Mouse (Mus musculus) frontal cortex, postnatal 14 days (tissue): ENCODE measurements around the gene Alg14.

Experiments used
- DNase-seq, 2 experiments: peaks; one replicate each; pipeline ENCODE4 v3.0.0; 2022; ENCODE audit warnings: low spot score in 2 of 2

The Alg14 gene

DNA sequence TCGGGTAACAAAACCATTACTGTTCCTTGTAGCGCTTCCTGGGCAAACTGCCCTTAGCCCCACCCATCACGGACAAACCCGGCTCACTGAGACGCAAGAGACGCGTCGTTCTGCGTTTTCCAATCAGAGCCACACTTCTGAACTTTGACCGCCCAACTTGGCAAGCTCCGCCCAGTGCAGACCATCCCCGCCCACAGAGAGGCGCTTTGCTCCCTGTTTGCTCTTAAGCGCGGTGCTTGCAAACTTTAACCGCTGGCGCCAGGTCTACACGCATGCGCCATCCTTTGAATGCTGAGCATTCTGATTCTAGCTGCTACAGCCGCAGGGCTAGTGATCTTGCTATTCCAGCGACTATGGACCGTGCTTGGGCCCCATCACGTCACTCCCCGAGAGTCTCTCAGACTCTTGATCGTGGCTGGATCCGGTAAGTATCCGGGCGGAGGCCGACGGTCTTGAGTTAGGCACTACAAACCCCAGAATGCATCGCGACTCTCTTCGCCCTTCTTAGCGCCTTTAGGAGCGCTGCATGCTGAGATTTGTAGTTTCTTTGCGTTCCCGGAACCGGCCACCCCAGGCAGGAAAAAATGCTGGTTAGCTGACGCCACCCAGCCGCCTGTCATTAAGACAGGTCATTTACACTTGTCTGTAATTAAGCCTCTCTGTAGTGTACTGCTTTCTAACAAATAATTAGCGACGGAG lies at the start of gene Alg14:
Alg14 (plus strand) TSS at position 214 of the 699 bp plus-strand sequence.
- peak; percentile 95 to 96 for DNase-seq

DNA sequence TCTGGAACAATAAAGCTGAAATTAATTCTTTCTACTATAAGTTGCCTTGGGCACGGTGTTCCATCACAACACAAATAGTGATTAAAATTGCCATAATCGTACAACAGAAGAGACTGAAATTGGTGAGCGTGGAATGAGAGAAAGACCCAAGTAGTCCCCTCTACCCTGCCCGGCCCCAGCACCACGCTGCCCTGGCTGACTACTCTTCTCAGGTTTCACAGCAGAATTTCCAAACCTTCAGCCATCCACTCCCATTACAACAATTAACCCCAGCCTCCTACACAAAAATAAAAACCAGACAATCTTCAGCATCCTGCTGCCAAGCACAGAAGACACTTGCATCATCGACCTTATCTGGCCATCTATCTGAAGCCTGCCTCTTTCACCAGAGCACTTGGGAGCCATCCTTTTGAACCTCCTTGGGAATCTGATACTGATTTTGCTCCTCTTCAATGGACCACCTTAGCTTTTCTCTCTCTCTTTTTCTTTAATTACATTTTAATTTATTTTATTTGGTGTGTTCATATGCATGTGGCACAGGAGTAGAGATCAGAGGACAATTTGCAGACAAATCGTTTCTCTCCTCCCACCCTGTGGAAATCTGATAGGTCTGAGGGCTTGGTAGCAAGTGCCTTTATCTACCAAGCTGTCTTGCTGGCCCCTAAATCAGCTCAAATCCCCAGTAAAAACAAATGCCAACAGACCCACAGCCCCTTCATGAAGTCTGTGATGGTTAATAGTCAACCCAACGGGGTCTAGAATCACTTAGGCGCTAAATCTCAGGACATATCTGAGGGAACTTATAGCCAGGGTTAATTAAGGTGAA lies 49.2 kb upstream of the Alg14 start:
- no peak for DNase-seq

DNA sequence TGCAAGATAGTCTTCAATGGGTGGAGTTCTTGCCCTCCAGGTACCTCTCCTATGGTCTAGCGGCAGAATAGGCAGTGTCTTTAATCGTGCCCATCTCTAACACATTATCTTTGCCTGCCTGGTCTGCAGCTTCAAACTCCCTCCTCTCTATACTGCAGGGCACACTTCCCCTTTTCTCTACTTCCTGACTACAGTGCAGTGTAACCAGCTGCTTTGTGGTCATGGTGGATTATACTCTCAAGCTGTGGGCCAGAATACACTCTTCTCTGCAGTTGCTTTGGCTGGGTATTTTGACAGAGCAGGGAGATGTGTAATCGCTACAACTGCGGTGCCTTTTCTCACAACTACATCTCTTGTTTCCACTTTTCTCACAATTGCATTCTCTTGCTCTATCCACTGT lies 48.6 kb upstream of the Alg14 start:
- DNase-seq: no peak

DNA sequence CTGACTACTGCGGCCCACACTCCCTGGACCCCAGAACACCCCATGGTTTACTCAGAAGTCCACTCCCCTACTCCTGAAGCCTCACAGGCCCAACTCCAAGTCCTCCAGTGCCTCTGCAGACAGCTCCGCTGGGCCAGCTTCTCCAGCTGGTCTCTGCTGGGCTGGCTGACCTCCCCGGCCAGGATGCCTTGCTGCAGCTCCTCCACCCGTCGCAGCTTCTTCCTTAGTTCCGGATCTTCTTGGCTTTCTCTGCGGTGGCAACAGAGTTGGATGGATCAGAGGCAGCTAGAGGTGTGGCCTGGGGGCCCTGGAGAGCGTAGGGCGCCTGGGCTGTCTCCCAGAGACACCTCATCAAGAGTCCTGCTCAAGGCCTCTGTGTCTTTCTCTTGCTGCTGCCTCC lies 41.5 kb upstream of the Alg14 start:
- DNase-seq: no peak

DNA sequence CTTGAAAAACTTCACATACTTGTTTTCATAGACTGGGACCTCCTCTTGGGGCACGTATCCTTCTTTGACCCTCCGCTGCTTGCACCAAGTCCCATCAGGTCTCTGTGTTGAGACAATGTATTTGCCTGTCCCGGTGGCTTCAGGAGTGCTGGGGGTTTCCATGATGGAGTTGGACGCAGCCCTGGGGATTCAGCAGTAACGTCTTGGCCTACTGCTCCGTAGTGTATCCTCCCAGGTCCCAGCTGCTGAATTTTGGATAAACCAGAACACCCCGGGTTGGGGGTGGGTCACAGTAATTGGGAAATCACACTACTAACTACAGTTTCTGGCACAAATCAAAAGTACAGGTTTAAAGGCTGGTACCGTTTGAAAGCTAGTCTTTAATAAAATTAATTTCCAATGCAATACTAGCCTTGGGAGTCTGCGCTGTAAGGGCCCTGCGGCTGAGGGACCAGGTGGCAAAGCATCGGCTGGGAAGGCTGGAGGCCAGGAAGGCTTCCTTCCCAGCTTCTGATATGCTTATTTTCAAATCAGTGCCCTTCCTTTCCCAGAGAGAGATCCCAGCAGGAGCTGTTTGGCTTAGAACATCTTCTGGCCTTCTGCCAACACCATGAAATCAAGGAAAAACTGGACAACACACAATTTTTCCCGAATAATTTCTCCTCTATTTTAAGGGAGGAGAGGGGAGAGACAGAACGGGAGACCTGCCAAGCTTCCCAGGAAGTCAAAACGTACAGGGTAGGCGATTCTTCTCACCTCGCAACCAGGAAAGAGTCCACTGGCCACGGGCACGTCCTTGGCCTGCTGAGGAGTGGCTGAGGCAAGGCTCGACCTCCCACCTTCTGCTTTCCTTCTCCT lies 40.8 kb upstream of the Alg14 start:
- no peak for DNase-seq

DNA sequence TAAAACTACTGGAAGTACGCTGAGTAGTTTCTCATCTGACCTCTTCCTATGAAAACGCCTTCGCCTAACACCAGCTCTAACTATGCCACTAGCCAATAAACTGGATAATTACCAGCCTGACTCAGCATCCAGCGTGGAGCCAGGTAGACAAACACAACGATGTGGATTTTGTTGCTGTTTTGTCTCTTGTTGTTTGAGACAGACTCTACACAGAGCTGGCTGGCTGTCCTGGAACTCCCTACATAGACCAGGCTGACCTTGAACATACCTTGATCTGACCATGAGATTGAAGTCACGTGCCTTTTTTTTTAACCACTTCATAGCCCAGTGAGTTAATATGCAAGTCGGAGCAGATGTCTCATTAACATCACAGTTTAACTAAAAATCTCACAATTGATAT lies 36.1 kb upstream of the Alg14 start:
- DNase-seq: no peak

DNA sequence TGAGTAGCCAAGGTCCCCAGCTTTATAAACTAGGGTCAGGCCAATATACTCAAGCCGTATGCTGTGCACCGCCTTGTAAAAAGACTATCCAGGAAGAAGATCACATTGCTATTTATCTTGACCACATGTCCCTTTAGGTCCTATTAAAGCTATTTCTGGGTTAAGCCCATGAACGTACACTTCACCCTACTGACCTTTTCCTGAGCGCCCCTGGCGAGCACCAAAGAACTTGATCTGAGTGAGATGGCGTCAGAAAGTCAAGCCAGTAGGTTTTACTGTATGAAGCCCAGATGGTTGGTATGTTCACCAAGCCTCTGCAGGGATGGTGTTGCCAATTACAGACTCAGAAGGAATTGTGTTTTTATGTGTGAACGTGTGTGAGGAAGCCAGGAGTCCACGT lies 35.4 kb upstream of the Alg14 start:
- no peak for DNase-seq

DNA sequence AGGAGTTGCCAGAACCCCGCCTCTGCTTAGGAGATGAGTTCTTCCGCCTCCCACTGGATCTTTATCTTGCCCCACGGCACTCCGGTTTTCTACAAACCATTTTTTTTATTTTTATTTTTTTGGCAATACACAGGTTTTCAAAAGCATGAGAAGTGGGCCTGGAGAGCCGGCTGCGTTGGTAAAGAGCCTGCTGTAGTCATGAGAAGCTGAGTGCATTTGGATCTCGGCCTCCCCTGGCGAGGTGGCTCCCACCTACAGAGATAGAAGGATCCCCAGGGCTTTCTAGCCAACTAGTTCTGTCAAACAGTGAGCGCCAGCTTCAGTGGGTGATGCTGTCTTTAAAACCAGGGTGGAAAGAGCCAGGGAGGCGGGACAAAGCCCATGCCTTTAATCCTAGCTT lies 34.2 kb upstream of the Alg14 start:
- DNase-seq: no peak

DNA sequence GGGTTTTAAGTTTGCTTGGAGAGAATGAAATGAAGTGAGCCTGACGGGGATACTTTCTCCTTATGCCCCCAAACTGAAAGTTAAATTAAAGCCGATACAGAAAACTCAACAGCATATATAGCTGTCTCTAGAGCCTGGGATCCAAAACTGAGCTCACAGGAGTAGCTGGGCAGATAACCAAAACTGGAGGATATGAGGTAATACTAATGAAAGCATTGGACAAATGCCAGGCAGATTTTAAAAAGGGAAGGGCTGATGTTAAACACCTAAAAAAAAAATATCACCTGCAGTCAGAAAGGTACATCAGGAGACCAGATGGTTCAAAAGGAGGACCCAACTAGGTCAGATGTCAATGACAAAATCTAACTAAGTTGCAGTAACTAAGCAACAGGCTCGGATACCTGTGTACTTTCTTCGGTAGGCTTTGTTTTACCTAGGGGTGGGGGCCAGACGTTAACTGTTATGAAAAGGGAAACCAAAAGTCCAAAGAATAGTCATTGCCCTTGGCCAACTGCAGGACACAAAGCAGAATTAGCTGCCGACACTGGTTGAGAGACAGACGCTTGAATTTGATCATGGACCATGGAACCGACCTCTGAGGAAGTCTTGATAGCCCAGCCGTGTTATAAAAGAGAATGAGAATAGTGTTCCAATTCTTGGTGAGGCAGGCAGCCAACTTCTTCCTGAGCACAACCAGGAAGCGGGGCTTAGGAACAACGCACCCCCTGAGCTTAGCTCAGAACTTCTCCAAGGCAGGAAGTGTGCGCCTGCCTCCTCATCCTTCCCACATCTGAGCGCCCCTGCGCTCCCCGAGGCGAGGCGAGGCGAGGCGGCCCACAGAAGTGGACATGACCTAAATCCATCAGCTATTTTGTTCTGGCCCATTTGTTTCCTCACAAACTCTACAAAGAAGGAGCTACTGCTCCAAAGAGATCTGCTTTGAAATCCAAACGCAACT lies 32.8 kb upstream of the Alg14 start:
- DNase-seq: no peak

DNA sequence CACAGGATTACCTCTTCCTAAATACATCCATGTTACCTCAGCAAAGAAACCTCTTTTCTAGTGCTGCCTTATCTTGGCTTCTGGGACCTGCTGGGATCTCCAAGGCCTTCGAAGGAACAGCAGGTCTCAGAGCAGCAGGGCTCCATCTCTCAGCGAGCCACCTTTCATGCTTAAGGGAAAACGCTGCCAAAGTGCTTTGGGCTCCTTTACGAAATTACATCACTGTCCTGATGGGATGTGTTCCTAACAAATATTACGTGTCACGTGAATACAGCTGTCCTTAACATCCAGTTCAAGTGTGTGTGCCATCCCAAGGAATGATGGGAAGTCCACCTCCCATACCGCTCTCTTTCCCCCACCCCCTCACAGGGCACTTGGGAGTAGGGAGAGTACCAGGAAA lies 31.5 kb upstream of the Alg14 start:
- no peak for DNase-seq

DNA sequence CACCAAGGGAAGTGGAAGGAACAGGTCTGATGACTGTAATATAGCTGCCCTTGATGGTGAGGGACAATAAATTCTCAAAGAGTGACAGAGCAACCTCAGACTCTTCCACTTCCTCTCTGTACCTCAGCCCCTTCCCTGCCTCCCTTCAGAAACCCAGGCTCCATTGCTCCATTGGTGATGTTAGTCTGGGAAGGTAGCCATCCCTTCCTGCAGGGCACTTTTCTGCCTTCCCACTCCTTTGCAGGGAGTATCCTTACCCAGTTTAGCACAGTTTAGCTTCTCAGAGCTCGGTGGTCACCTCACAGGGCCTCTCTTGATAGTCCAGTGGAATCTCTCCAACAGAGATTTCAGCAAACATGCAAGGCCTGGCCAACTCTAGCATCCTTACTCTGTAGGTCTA lies 30.7 kb upstream of the Alg14 start:
- DNase-seq: no peak

DNA sequence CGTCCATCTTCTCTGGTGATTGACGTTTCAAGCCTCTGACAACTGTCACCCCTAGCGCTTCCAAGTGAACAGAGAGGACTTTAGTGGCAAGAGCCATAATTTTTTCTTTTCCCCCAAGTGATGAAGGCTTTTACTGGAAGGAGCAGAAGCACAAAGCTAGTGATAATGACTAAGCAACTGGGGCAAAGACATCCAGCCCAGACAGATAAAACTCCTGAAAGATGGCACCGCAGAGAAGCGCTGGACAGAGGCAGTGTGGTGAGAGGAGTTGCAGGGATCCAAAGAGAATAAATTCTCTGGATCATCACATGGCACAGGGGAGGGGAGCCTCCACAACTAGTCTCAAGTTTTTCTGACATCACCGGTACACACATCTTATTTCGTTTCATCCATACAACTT lies 30.3 kb upstream of the Alg14 start:
- DNase-seq: no peak

DNA sequence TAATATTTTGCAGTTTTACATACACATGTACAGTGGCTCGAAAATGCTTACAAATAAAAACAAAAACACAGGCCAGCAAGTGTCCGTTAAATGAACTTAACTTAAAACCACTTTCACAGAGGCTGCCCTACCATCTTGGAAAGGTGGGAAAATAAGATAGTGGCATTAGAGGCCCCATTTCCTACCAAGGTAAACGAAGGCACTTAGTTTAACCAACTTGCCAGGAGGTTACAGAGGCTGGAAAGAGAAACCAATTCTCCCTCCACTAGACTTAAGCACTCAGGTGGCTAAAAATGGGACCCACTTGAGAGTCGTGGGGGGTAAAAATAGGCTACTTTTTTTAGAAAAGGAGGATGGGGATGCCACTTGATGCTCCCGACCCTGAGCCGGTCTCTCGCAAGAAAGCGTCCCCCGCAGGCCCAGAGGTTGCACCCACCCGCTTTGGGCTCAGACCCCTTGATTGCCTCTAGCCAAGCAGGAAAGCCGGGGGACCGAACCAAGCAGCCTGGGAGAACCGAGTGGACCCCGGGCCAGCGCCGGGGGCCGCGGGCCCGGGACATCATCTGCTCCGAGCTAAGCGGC lies 29.5 kb upstream of the Alg14 start:
- DNase-seq: no peak

DNA sequence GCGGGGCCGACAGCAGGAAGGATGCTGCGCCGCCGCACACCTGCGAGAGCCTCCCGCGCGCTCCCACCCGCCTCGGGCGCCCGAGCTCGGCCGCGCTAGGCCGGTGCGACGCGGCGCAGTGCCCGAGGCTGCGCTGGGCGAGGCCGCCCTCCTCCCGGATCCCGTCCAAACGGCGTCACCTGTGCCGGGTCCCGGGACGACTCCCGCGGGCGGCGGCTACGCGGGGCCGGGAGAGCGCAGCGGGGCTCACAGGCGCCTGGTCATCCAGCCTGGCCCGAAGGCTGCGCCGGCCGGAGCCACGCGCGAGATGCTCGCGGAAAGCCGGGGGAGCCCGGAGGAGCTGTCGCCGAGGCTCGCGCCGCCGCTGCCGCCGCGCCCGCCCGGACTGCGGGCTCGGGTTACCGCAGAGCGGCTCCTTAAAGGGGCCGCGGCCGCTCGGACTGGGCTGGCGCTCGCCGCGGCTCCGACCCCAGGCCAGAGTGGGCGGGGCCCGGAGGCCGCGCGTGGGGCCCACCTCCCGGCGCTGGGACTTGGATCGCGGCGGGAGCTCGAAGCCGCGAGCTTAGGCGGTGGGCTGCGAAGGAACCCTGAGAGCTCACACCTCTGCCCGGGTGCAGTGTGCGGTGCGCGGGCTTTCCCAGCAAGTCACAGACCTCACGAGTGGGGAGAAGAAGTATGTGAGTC lies 28.9 kb upstream of the Alg14 start:
- DNase-seq: peak; percentile 22 to 38

DNA sequence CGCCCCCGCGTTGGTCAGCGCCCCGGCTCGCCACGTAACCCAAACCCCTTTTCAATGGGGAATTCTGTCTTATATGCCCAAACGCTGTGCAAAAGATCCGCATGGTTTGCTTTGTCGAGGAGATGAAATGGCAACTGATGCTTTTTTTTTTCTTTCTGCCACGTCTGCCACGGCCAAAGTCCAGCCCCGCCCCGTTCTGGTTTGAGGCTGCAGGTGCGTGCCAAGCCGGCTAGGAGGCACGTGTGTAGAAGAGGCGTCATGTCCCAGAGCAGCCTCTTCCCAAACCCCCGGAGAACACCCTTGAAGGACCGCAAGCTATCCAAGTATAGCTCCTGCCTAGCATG lies 28.4 kb upstream of the Alg14 start:
- DNase-seq: peak; percentile 33 to 35

DNA sequence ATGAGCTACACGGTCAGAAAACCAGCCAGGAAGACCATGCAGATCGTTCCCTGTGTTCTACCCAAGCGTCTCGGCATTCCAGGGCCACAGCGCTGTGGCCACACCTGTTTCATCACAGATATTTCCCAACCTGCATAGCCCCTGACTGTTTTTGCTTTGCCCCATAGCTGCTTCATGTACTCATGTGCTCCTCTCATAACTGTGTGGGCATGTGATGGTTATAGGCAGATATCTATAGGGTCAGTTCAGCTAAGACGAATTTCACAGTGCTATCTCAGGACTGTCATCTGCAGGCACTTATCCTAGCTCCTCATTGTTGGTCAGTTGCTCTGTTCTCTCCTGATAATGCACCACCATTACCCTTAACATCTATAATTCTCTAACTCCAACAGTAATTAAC lies 27.3 kb upstream of the Alg14 start:
- no peak for DNase-seq

DNA sequence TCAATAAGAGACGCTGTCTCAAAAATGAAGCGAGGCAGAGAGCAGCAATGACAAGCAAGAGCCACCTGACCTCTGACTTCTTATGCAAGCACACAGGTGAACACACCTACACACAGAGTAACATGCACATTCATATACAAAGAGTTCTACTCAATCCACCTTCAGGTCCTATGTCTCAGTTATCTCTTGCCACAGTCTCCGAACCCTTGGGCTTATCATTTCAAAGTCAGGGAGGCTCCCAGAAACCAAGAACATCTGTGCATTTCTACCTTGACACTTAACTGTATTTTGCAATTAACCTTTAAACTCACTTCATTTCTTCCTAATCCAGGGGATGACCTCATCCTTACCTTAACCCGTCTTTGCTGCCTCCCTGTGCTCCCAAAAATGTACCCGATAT lies 24.3 kb upstream of the Alg14 start:
- no peak for DNase-seq

DNA sequence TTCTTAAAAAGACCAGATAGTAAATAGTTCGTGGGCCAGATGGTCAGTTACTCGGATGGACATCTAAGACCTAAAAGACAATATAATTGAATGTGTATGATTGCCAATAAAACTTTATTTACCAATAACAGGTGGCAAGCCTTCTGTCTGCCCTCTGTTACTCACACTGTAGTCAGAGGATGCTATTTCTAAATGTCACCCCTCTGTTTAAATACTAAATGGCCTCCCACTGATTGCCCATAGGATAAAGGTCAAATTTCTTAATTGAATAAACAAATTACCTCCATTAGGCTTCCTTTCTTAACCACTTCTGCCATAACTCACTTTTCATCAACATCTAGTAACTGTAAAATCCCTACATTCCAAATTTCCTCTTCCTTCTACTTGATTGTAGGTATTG lies 19.0 kb upstream of the Alg14 start:
- no peak for DNase-seq

DNA sequence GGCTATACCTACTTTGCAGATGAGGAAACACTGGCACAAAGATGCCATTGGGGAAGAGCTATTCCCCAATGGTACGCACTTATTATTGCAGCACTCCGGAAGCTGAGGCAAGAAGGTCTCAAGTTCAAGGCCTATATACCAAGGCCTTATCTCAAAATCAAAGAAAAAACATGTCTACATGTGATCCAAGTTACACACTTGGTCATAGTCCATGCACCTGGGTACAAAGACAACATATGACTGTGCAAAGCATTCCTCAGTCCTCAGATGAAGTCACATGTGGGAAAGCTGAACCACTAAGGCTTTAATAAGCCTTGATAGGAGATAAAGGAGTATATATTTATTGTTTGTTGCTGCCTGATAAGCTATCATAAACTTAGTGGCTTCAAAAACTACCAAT lies 17.6 kb upstream of the Alg14 start:
- DNase-seq: no peak

DNA sequence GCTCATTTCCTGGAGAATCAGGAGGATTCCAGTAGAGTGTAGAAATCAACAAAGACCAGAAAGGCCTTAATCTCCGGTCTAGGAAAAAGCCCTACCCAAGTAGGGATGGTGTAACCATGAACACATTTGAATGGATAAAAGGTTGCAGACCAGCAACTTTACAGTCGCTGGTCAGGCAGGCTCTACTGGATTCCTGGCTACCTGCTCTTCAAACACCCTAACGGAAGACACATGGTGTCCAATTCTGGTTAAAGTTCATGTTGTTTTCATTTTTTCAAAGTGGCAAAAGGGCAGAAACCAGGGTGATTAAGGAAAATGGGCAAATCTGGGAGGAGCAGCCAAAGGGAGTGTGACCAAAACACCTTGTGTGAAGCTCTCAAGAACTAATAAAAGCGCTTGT lies 14.6 kb upstream of the Alg14 start:
- DNase-seq: no peak

DNA sequence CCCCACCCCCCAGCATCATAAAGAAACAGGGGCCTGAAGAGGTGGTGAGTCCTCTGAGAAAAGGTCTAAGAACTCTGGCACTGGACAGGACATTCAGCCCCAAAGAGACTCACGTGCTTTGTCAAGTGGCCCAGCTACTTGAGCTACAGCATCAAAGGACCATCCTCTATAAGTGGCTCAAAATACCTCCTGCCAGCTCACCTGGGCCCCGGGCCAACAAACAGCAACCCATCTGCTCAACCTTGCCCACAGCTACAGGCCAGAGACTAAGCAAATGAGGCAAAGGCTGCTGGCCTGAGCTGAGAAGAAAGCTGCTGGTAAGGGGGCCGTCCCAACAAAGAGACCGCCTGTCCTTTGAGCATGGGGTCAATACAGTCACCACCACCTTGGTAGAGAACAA lies 14.0 kb upstream of the Alg14 start:
- DNase-seq: no peak
